Mouse (Mus musculus) heart, embryonic 14.5 days (tissue): ENCODE data around the gene Mcpt4. TPM values are rescaled to one million over a fixed set of nuclear protein-coding genes. Genes with fewer than 3 reads are reported as not detected.
A peak's percentile ranks its signal among the peaks of the same experiment; 100 is the strongest.
"Not testable (repeated sequence)": the region's sequence is repeated elsewhere in the genome, so short reads cannot be mapped to it uniquely, and the experiment has no call there.

ENCODE experiments used
- ATAC-seq: fragments of 200-750 bp; cut with Nextera tagmentation; 2 replicates; pipeline ENCODE4 v1.8.0; 2017; ENCODE audit warnings: low read depth, moderate TSS enrichment; ENCODE audit not compliant: insufficient number of reproducible peaks, insufficient read depth, low FRiP score
- H3K27ac ChIP-seq, 2 experiments: fragments of 200-500 bp in 1 of 2; fragments of 300-500 bp in 1 of 2; sonication (generic) in 1 of 2; replicated peaks in 1 of 2; 2 replicates each; pipeline ENCODE4 v1.5.1; 2012 to 2014; ENCODE audit warnings: low read depth in 2 of 2, low read length in 2 of 2, control low read depth in 1 of 2, mild to moderate bottlenecking in 1 of 2, mixed read lengths in 1 of 2; ENCODE audit not compliant: control insufficient read depth in 1 of 2, insufficient read depth in 1 of 2
- H3K27me3 ChIP-seq: fragments of 300-500 bp; sonication (generic); 2 replicates; pipeline ENCODE4 v1.6.1; 2014; ENCODE audit warnings: mild to moderate bottlenecking, low read length, control low read depth; ENCODE audit not compliant: control insufficient read depth, insufficient read depth
- H3K36me3 ChIP-seq: fragments of 300-500 bp; sonication (generic); 2 replicates; pipeline ENCODE4 v1.6.1; 2014; ENCODE audit warnings: mild to moderate bottlenecking, control low read depth, low read length, mixed read lengths; ENCODE audit not compliant: control insufficient read depth, insufficient read depth
- H3K4me1 ChIP-seq, 2 experiments: fragments of 200-500 bp in 1 of 2; fragments of 300-500 bp in 1 of 2; sonication (generic) in 1 of 2; 2 replicates each; pipeline ENCODE4 v1.6.1; 2012 to 2014; ENCODE audit warnings: low read length in 2 of 2, control low read depth in 1 of 2, mixed read lengths in 1 of 2; ENCODE audit not compliant: control insufficient read depth in 2 of 2, insufficient read depth in 2 of 2
- H3K4me2 ChIP-seq: fragments of 300-500 bp; sonication (generic); 2 replicates; pipeline ENCODE4 v1.6.1; 2014; ENCODE audit warnings: mild to moderate bottlenecking, low read length
- H3K4me3 ChIP-seq, 2 experiments: fragments of 200-500 bp in 1 of 2; fragments of 300-500 bp in 1 of 2; sonication (generic) in 1 of 2; 2 replicates each; pipeline ENCODE4 v1.5.1; 2012 to 2014; ENCODE audit warnings: low read length in 2 of 2, mild to moderate bottlenecking in 2 of 2, control low read depth in 1 of 2, low read depth in 1 of 2, moderate library complexity in 1 of 2; ENCODE audit not compliant: control insufficient read depth in 1 of 2, insufficient read depth in 1 of 2
- H3K9ac ChIP-seq: fragments of 300-500 bp; sonication (generic); 2 replicates; pipeline ENCODE4 v1.6.1; 2014; ENCODE audit warnings: mild to moderate bottlenecking, low read length
- H3K9me3 ChIP-seq: fragments of 300-500 bp; sonication (generic); 2 replicates; pipeline ENCODE4 v1.6.1; 2016; ENCODE audit warnings: low read length, control low read depth; ENCODE audit not compliant: control insufficient read depth
- WGBS: fragments of 180-500 bp; shearing (Covaris S2); extraction: QIAGEN DNeasy Blood & Tissue Kit; methylation state at CpG from one replicate; pipeline ENCODE4 v1.1.7; 2014; 5-methylcytosine and 5-hydroxymethylcytosine counted together
- polyA plus RNA-seq: library from polyadenylated mRNA; unstranded; fragments of >200 nt; fragmentation: Nextera tagmentation; extraction: Ambion mirVana; gene quantifications from 2 replicates; pipeline ENCODE4 v1.2.1, GENCODE M21; 2014

The Mcpt4 gene
- polyA plus RNA-seq, 1 experiment from 2014 or later, result 0.49 TPM

DNA sequence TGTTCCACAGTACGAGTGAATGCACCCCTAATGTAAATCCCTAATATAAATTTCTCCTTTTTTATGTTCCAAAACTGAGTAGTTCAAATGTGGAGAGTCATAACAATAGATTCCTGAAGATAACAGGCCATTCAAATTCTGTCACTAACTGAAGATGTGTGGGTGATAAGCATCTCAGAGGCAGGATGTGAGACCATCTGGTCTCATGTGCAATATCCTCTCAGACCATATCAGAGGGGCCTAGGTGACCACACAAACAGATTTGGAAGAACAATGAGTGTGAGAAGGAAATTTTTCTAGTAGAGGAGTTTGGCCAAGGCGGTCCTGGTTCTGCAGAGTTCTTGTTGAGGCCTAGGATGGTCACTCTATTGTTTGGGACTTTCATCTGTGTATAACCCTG lies 31.2 kb upstream of the Mcpt4 start:
- WGBS, result 69% methylated on average over 2 of the region's 2 CpGs
- no peak overlapping the region for H3K9ac ChIP-seq

DNA sequence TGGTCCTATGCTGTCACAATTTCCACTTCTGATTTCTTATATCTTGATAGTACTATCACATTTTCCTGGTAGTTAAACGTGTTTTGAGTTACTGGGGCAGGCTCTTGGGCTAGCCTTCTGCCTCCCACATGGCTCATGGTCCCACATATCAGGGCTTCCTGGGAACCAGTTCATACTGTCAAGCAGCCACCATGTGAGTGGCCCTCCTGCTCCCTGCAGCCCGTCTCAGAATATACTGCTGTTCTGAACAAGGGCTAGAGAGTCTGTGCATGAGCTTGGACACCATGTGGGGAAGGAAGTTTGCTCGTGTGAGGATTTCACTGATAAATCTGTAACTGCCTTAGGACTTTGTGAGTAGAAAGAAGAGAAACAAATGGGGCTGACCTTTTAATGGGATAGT lies 24.6 kb upstream of the Mcpt4 start:
- Histone ChIP-seq H3K9ac (no peak overlapping the region), H3K36me3 (no peaks in the 10 kb centered on the region), H3K27ac (no peak overlapping the region), H3K4me1 (no peaks in the 10 kb centered on the region), H3K4me3 (no peak overlapping the region), H3K27me3 (no peaks in the 10 kb centered on the region), H3K4me2 (no peak overlapping the region), H3K9me3 (no peaks in the 10 kb centered on the region)
- WGBS, result 62% methylated on average over 3 of the region's 3 CpGs
- no peak for ATAC-seq

More for the DNA sequence above, 31.2 kb upstream of the Mcpt4 start:
- Histone ChIP-seq H3K4me1 (peaks cover 0 to 10% of the 10 kb centered on the region in 2 experiments; a peak in 1 of 4 replicates), H3K36me3 (no peaks in the 10 kb centered on the region), H3K27ac (no peak overlapping the region), H3K4me3 (no peak overlapping the region), H3K4me2 (no peak overlapping the region), H3K27me3 (no peaks in the 10 kb centered on the region), H3K9me3 (no peaks in the 10 kb centered on the region)
- no peak for ATAC-seq

DNA sequence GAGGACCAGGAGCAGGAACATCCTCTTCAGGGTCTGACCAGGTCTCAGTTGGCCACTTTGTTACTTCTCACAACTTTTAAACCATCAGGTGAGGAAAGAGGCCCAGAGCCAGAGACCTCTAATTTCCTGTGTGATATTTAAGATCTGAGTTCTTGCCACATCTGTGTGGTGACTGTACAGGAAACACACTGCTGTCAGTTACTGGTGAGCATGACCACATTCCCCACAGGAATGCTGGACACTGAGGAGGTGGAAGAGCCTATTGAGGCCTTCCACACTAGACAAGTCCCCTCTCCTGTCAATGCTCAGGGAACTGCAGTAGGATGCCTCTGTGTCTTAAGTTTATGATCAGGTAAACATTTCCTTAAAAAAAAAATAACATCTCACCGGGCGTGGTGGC lies 23.1 kb upstream of the Mcpt4 start, which contains the start of gene Mcpt8:
TSS of gene Mcpt8 (minus strand) at position 107 of the 400 bp plus-strand sequence.
- Histone ChIP-seq H3K4me3 (no peak within 1 kb of the TSS), H3K27ac (no peak within 1 kb of the TSS), H3K27me3 (no peaks in the 10 kb centered on the region), H3K9me3 (no peaks in the 10 kb centered on the region), H3K36me3 (no peaks in the 10 kb centered on the region), H3K4me2 (no peak within 1 kb of the TSS), H3K9ac (no peak within 1 kb of the TSS), H3K4me1 (no peaks in the 10 kb centered on the region)
- ATAC-seq, result no peak
- 88% methylated on average over 2 of the region's 2 CpGs for WGBS

DNA sequence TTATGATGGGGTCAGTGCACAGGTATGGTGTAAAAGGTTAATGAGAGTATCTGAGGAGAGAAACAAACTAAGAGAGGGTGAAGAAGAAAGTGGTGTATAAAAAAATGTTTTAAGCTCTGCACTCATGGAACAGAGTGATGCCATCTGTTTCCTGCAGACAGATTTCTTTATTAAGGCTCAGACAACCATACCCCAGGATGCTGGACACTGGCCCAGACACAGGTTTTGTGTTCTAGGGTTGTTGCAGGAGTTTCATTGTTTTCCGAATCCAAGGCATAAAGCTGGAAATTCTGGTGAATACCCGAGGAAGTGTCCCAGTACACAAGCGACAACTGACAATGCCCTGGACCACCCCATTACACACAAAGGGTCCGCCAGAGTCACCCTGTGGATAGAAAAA lies 19.9 kb upstream of the Mcpt4 start:
- WGBS, result 89% methylated on average over 4 of the region's 4 CpGs
- Histone ChIP-seq H3K9ac (no peak overlapping the region), H3K27ac (no peak overlapping the region), H3K36me3 (no peaks in the 10 kb centered on the region), H3K4me1 (no peaks in the 10 kb centered on the region), H3K4me3 (no peak overlapping the region), H3K9me3 (no peaks in the 10 kb centered on the region), H3K4me2 (no peak overlapping the region), H3K27me3 (no peaks in the 10 kb centered on the region)
- no peak for ATAC-seq

DNA sequence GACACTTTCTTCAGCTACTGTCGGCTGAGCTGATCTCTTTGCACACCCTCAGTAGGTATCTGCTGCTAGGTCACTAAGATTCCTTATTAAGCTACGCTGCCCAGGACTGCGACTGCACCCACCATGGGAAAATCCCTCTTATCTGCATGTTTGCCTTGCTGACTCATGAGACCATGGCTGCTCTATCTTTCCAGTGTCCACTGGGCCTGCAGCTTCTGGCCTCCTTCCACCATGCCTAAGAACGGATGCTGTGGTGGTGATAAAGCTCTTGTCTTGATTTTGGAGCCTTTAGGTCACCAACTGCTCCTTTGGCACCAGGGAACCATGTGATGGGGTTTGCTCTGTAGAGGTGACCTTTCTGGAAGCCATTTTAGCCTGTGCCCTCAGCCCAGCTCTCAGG lies 4.4 kb downstream of the Mcpt4 start:
- Histone ChIP-seq H3K36me3 (no peaks in the 10 kb centered on the region), H3K27me3 (no peaks in the 10 kb centered on the region), H3K4me2 (no peak overlapping the region), H3K27ac (peak overlapping the region in 1 of 2 experiments; percentile 34; a peak in 1 of 4 replicates), H3K4me3 (no peak overlapping the region), H3K9me3 (no peaks in the 10 kb centered on the region), H3K4me1 (peaks cover 5 to 9% of the 10 kb centered on the region in 2 experiments; a peak in 3 of 4 replicates), H3K9ac (no peak overlapping the region)
- WGBS, result 30% methylated on average over 4 of the region's 4 CpGs
- no peak for ATAC-seq

DNA sequence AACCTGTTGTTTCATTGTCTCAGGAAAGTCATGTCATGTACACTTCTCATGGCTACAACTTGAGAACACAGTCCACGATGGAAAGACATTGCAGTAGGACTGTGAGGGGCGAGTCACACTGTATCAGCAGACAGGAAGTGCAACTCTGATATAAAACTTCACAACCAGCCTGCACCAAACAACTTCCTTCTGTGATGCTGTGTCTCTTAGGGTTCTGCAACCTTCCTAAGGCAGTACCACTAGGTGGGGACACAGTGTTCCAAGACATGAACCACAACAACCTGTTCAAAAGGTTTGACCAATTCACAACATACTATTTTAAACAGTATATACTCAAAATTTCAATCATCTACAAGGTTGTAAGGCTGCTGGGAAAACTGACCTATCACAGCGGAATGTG lies 6.7 kb downstream of the Mcpt4 start:
- Histone ChIP-seq H3K27me3 (no peaks in the 10 kb centered on the region), H3K27ac (peak overlapping the region in 1 of 2 experiments; percentile 19; a peak in 1 of 4 replicates), H3K36me3 (no peaks in the 10 kb centered on the region), H3K9me3 (no peaks in the 10 kb centered on the region), H3K9ac (no peak overlapping the region), H3K4me3 (no peak overlapping the region), H3K4me2 (no peak overlapping the region), H3K4me1 (peaks cover 5 to 9% of the 10 kb centered on the region in 2 experiments; a peak in 3 of 4 replicates)
- no peak for ATAC-seq
- WGBS, result 53% methylated on average over 3 of the region's 3 CpGs

GRCm38 (mm10) chr14:56041792-56042191 lies 20.3 kb downstream of the Mcpt4 start, which contains the start of gene Mcpt2:
Mcpt2 (plus strand) TSS chr14:56042041.
- not testable (repeated sequence) for ATAC-seq, H3K4me3 ChIP-seq, H3K27ac ChIP-seq, H3K4me1 ChIP-seq, H3K9ac ChIP-seq, H3K4me2 ChIP-seq, H3K9me3 ChIP-seq, H3K36me3 ChIP-seq, H3K27me3 ChIP-seq
- 20% methylated on average over 1 of the region's 1 CpGs for WGBS

DNA sequence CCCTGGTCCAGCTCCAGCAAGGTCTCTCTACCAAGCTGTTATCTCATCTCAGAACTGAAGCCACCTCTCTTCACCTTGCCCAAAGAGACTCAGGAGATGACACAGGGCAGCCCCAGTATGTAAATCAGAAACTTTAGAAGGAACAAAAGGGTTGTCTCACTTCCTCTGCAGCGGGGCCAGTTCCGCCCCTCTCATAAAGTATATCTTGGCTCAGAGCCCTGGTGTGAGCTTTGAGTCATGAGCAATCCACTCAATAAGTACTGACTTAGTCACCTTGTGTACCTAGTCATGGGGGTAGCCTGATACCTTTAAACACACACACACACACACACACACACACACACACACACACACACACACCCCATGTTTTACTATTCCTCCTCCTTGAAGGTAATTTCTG lies 27.7 kb downstream of the Mcpt4 start:
- Histone ChIP-seq H3K9me3 (no peaks in the 10 kb centered on the region), H3K4me1 (no peaks in the 10 kb centered on the region), H3K4me3 (no peak overlapping the region), H3K27ac (no peak overlapping the region), H3K36me3 (no peaks in the 10 kb centered on the region), H3K27me3 (no peaks in the 10 kb centered on the region), H3K9ac (no peak overlapping the region), H3K4me2 (no peak overlapping the region)
- ATAC-seq, result no peak
- 61% methylated on average over 2 of the region's 2 CpGs for WGBS
